Mouse (Mus musculus) heart, postnatal 0 days (tissue): ENCODE results near the gene Fam32a.

Source experiments
- CTCF ChIP-seq: IDR thresholded peaks from 2 replicates; pipeline ENCODE4 v1.5.1; 2016; ENCODE audit warnings: antibody characterized with exemption, control low read depth, low read depth
- EP300 ChIP-seq: IDR thresholded peaks from 2 replicates; pipeline ENCODE4 v1.6.1; 2016; ENCODE audit warnings: antibody characterized with exemption, low read depth

DNA sequence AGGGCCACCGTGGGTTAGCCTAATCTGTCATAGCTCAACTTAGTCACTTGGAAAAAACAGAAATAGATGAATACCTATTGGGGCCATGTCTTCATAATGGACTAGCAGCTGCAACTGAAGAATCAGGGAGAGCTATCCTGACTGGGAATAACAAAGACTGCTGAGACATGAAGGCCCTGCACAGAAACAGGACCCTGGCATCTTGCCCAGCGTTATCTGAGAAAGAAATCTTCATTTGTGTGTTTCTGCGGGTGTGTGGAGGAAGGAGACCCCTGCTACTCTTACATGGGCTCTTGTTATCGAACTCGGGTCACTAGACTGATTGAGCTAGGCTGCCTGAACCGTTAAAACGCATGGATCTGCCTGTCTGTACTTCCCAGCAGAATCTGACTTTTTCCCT, 21.4 kb downstream of the Fam32a start:
- TF ChIP-seq CTCF (no peak), EP300 (no peak)
